Mouse (Mus musculus): ENCODE results near the gene Asb3.
A peak's percentile ranks its signal among the peaks of the same experiment; 100 is the strongest.

Asb3 gene

DNA sequence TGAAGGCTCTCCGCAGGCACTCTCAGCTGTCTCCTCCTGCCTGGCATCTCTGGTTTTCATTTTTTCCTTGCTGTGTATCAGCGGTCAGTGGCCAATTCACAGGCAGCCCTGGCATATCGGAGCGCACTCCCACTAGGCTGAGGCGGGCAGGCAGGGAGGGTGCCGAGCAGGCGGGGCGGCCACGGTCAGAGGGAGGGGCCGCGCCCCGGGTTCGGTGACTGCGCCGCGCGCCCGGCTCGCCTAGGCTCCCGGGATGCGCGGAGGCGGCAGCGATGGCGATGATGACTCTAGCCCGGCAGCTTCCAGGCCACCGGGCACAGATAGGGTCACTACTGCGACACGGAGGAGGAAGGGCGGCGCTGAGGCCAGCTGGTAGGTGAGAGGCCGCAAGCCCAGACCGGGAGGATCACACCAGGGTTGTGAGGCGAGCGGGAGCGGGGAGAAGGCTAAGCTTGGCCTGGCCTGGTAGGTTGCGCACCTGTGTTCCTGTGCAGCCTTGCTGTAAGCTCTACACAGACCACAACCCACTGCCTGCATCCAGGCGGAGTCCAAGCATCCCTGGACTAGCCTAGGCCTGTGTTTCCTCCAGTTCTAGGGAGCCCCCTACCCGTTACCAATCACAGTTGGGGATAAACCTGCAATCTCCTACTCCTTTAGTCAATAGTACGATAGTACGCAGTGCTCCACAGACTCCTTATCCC lies at the start of gene Asb3, which contains the start of gene Gpr75:
Asb3 (plus strand) TSS at position 246 of the 701 bp plus-strand sequence.
Gpr75 (plus strand) TSS at position 188 of the 701 bp plus-strand sequence.
- peak; percentile 80 for DNase-seq

DNA sequence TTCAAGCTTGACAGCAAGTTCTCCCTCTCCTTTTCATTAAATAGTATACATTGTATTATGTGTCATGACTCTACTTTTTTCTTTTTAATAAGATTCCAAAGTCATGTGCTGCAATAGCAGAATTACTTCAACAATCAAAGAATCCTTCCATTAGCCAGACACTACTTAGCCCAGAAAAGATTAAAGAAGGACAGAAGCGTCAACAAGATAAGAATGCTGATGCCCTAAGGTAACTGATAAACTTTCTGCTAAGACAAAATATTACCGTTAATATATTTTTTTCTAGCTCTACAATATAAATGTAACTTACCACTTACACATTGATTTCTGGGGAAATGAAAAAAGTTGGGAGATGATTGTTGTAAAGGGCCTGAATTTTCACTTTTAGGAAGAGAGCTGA lies 46.4 kb upstream of the Asb3 start:
- DNase-seq, result no peak

DNA sequence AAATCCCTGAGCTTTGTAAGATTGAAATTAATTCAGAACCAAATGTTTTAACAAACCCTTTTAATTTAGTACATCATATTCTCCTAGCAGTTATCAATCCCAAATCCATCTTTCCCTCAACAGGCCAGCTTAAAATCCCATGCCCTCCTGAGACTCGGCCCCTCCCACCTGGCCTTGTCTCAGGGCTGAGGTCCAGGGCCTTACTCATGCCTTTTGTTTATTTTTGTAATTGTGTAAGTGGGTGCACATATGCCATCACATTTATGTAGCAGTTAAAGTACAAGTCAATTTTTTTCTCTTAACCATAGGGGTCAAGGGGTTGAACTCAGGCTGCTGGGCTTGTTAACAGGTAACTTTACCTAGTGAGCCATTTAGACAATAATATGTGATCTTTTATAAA lies 40.9 kb upstream of the Asb3 start:
- DNase-seq, result no peak

DNA sequence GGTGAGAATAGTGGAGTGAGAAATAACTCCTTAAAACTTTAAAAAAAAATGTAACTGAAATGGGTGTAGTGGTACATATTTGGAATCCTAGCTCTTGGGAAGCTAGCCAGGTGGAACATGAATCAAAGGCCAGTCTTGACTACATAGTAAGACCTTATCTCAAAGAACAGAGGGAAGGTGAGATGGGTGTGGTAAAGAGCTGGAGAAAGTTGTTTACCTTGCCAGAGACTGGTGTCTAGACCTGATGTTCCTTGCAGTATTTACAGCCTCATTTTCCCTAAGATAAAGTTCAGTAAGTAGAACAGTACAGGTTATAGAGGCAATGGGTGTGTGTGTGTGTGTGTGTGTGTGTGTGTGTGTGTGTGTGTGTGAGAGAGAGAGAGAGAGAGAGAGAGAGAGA lies 12.8 kb upstream of the Asb3 start:
- DNase-seq, result no peak

DNA sequence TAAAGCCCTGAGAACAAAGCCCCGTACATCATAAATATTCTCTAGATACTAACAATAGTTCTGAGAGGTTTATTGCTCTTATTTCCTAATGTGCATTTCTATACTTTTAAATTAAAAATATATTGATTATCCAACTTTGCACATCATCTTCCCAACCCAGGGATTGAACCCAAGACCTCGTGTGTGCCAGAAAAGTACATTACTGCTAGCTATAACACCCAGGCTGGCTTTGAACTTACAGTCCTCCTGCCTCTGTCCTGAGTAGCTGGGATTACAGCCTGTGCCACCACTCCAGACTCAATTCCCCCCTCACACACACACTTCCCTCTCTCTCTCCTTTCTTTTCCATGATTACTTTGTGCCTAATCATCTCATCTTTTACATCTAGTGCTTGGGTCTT lies 2.9 kb downstream of the Asb3 start:
- no peak for DNase-seq

DNA sequence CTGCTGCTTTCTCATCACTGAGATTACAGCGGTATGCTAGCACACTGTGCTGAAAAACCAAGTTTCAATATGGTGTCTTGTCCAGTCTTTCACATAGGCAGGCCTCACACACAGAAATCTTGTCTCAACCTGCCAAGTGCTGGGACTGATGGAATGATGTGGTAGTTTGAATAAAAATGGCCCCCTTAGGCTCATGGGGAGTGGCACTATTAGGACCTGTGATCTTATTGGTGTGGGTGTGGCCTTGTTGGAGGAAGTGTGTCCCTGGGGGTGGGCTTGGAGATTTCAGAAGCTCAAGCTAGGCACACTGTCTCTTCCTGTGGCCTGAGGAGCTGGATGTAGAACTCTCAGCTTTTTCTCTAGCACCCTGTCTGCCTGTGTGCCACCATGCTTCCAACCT lies 11.0 kb downstream of the Asb3 start:
- DNase-seq, result no peak

DNA sequence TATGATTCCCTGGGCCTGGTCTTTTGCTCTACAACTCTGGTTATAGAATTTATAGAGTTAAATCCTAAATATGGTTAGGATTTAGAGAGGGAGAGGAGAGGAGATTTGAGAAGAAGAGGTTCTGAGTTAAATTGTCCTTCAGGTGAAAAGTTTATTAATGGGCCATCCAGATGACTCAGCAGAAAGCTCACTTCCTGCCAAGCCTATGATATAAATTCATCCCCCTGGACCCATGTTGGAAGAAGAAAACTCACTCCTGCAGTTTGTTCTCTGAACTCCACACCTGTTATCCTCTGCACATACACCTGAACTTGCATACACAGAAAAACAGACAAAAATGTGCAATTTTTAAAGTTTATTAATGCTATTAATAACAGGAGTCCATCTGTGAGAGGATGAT lies 14.1 kb downstream of the Asb3 start:
- no peak for DNase-seq

DNA sequence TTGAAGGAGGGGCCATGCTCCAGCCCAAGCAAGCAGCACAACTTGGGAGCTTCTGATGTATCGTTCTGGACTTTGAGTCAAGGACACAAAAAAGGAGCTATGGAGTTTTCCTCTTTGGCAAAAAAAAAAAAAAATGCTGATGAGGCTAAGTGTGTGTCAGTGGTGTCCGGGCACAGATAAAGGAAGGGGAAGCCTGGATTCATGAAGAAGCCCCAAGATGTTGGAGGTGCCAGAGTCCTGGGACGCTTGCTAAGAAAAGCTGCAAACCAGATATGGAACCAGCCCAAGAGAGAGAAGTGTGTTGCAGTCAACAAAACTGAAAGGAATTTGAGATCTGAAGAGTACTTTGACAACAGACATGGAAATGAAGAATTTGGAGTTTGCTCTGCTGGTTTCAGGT lies 27.1 kb downstream of the Asb3 start:
- DNase-seq, result no peak

DNA sequence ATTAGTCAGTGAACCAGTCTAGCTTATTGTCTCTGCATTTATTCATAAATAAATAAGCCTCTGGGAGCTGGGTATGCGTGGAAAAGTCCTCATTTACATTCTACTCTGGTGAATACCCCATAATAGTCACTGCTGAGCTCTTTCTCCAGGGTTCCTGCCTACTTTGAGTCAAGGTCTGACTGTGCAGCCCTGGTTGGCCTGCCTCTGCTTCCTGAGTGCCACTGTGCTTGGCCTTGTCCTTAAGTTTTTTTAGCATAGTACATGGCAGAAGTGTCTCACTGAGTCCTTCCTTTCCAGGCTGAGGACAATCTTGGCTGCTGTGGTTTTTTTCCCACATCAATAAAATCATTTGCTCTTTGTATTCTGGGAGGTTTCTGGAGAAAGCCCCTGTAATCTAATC lies 35.4 kb downstream of the Asb3 start:
- no peak for DNase-seq

DNA sequence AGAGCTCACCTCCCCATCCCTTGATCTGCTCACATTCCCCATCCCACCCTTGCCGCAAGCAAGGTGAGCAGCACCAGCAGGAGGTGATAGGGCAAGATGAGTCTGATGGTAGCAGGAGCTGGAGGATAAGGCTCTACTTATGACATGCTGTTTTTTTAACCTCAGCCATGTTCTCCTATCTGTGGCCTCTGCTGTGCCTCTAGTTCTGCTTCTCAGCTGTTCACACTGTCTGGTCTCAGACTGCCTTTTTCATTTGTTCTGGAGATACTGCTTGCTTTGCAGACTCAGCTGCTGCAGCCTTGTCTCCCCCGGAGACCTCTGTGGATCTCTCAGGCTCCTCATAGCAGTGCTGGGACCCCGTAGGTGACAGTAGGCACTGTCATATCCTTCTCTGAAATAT lies 38.1 kb downstream of the Asb3 start:
- no peak for DNase-seq

DNA sequence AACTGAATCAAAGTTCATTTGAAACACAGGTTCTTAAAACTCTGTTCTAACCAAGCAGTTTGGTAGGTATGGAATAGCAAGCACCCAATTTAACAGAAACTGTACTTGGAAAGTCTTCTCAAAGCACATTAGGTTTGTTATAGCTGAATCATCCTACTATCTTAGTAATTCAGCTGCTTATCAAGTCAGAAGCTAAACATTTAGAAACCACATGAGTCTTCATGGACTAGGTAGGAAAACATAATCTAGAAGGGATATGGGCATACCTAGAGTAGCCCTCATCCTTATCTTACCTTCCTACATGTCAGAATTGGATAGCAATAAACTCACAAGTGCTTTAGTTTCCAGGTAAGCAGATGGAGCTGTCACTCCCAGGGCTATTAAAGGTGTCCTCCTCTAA lies 42.9 kb downstream of the Asb3 start:
- DNase-seq, result no peak

DNA sequence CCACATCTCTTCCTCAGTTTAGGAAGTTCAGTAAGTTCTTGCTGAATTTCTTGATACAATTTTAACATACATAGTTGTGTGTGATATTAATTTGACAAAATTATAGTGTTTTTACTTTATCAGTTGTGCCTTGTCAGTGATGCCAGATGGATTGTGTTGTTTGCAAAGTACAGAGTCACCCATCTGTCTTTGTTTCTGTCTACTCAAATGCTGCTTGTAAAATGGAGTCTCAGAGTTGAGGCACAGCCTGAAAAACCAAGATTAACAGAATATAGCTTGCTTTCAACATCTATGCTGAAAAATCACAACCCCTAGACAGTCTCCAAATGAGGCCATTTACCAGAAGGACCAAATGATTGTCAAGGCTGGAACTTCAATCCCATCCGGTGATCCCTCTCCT lies 43.3 kb downstream of the Asb3 start:
- DNase-seq, result no peak

DNA sequence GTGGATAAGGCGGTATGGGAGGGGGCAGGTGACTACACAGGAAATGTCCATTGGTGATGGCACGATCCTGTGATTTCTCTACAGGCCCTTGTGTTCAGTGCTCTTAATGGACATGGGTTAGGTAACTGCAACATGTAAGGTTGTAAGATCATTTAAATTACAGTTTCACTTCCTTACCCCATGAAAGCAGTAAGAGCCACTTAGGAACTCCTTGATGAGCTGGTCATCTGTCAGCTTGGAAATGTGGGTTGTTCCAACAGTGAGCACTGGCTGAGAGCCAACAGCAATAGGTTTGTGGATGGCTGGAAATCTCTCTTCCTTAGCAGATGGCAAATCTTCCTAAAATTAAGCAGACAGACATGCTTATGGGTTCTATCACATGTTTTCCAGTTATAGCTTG lies 58.3 kb downstream of the Asb3 start:
- no peak for DNase-seq

DNA sequence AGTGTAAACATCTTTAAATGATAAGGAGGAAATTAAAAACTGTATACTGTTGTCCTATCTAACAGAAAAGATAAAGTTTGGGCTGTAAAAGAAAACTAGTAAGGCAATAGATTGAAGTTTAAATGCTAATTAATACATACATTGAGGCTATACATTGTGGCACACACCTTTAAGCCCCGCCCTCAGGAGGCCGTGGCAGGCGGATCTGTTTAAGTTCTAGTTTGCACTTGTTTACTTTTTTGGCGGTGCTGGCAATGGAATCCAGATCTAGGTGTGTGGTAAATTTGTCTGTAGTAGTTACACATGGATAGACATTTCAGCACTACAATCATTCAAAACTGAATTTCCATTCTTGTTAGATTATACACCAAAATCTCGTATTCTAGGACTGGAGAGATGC lies 67.6 kb downstream of the Asb3 start:
- no peak for DNase-seq

DNA sequence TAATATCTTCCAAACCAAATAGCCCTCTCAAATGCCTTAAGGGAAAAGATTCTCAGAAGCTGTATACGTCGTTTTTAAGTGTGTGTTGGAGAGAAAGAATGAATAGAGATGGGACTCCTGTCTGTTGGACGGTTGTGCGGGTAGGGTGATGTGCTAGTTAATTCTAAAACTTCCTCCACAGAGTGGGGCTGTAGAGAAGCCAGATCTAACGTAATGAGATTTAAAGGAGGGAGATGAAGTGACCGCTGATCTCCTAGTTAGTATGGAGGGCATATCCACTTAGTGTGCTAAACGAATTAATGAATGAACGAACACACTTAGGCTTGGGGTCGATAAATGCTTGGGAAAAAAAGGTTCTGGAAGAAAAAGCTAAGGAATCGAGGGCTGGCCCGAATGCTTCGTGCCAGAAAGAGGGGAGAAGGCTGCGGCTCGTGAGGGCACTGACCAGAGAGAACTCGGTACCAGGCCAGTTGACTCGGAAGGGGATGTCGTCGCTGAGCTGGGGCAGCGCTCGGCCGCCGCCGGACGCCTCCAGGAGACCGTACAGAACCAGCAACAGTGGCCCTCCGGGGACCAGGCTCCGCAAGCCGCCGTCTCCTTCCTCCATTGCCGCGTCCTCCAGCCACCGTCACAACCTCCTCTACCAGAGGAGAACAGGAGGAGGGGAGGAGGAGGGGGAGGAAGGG lies 68.4 kb downstream of the Asb3 start:
- peak; percentile 19 for DNase-seq

DNA sequence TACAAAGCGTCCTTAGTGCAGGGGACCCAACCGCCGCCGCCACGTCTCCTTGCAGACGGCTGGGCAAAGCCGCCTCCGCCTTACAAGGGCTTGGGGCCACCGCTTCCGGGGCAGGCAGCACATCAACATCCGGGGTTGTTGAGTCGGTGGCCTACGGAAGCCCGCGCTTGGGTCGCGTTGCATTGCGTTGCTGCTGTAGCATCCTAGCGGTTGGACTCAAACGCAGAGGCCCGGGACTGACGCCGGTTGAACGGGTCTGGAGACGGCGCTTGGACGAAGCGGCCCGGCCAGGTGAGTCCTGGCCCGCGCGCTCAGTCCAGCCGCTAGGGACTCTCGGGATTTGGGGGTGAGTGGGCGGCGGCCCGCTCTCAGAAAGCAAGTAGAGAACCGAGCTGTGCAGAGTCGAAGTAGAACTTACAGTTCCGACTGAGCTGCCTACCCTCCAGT lies 69.1 kb downstream of the Asb3 start, which contains the start of gene Erlec1:
Erlec1 (minus strand) TSS at position 57 of the 447 bp plus-strand sequence.
- DNase-seq, result peak; percentile 90

DNA sequence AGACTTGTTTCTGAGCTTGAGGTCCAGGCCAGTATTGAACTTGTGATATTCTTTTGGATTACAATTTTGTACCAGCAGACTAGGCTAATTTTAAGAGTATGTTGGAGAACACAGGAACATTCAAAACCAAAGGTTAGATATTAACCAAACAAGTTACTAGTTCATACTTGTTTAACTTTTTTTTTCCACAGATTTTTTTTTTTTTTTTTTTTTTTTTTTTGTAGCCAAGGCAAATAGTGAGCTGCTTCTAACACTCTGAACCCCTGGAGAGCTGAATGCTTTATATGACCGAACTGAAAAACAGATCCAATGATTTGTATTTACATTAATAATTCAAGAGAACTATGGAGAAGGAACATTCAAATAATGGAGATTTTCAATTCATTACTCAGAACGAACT lies 100.0 kb downstream of the Asb3 start:
- no peak for DNase-seq

DNA sequence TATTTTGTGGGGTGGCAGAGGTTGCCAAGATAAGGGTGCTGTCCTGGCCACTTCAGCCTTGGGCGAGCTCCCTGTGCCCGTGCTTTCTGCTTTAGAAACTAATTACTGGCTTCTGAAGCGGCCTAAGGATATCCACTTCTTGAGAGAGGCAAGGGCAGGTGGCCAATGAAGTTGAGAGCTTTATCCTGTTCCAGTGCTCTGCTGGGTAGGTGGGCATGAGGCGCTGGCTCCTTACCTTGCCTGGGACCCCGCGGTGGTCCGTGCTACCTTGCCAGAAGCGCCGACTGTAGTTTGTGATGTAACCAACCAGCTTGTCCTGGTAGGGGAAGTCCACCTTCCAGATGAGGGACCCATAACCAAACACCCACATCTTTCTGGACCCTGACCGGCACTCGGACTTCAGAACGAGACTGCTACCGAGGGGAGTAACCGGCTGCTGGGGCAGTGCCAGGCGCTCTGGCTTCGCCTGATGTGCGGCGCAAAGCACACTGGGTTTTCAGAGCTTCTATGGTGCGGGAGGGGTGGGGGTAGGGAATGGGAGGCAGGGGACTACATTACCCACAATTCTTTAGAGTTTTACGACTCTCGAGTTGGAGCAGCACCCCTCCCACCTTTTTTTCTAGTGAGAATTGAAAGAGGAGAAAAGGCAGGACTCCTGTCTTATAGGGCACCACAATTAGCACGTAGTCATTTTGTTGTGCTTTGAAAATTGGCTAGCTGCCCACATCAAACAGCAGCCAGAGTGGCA lies 100.8 kb downstream of the Asb3 start, which contains the start of gene Chac2:
Chac2 (minus strand) TSS at position 474 of the 748 bp plus-strand sequence.
- DNase-seq, result peak; percentile 83

DNA sequence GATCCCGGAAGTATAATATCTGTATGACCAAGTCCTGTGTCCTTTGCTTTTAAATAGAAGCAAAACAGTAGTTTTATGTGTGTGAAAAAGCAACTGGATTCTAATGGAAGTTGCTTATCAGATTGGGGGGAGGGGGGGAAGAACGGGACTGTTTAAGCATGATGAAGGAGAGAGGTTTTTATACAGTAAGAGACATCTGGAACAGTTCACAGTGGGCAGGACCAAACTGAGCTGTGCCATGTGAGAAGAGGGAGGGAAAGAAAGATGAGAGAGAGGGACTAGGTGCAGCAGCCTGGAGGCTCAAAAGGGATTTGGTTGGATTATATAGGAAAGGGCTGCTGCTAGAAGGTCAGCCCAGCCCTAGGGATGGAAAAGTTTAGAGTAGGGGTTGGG lies 101.4 kb downstream of the Asb3 start:
- DNase-seq, result no peak

DNA sequence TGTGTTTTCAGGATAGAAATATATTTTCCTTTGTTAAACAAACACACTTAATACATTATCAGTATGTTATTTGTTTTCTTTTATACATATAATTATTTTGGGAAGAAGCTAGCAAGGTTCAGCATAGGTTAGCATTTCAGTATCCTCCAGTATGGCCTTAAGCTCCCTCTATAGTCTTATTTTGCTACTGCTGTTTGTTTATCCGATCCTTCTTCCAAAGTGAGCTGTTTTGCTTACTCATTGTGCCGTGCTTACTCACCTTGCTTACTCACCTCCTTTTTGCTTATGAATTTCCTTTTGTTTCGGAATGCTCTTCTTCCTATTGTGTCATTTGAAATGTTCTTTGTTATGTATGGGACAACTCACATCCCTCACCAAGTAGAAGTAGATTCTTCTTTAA lies 111.5 kb downstream of the Asb3 start:
- no peak for DNase-seq

DNA sequence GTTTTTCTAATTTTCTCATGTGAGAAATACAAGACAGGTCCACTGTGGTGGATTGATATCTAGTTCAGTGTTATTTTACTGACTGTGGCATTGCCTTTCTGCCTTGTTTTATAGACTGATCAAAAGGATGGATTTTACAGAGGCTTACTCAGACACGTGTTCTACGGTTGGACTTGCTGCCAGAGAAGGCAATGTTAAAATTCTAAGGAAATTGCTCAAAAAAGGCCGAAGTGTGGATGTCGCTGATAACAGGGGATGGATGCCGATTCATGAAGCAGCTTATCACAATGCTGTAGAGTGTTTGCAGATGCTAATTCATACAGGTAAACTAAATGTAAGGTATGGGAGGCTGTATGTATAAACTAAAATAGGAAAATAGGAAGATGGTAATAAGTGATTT lies 113.0 kb downstream of the Asb3 start:
- no peak for DNase-seq

DNA sequence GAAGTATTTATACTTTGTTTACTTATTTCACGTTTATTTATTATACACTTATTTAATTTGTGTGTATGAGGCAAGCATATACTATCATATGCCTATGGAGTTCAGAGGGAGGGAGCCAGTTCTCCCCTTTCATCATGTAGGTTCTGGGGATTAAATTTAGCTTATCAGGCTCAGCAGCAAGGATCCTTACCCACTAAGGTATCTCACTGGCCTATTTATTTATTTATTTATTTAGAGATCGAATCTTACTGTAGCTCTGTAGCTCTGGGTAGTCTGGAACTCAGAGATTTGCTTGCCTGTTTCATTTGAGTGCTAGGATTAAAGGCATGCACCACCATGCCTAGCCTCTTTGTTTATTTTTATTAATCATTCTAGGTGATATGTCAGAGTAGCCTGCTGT lies 113.5 kb downstream of the Asb3 start:
- no peak for DNase-seq

DNA sequence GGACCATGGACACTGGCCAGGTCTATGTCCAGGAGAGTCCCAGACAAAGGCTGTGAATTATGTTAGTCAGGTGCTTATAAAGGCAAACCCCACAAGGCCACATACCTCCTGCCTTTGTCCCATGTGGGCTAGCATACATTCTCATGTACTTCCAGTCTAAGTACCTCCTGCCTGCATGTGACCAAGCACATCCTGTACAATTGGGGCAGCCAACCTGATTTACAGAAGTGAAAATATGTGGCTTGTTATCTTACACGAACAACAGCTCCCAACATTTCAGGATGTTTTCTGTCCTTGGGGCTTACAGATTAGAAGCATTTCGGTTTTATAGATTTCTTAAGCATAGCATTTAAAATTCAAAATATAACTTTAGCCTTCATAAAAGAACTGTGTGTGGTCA lies 114.8 kb downstream of the Asb3 start:
- DNase-seq, result no peak

All from right cerebral cortex, postnatal 25 days (tissue).